Mouse (Mus musculus): ENCODE measurements around the gene Gm10309. TPM values are rescaled to one million over a fixed set of nuclear protein-coding genes. Genes with fewer than 3 reads are reported as not detected.

Gene Gm10309
- total RNA-seq, 2 experiments from 2014 or later = not detected

- intact Hi-C loops (cut with DNase I) = no loop called here
- DNase-seq (ENCODE audit: low spot score) = no peak
These were observed 52.1 kb downstream of the Gm10309 start for GRCm38 (mm10) chr17:86452934-86453333.

Other genes with a start within 250 kb of the Gm10309 start
- gene Epas1, start 248.5 kb upstream of the Gm10309 start, total RNA-seq (2021) = 100 to 1,000 TPM; 235 to 266 TPM